Mouse (Mus musculus) intestine, postnatal 0 days (tissue): ENCODE data around the gene Gm4216. TPM values are rescaled to one million over a fixed set of nuclear protein-coding genes. Genes with fewer than 3 reads are reported as not detected.
"Not testable (repeated sequence)": the region's sequence is repeated elsewhere in the genome, so short reads cannot be mapped to it uniquely, and the experiment has no call there.

Experiments
- ATAC-seq: fragments of 200-750 bp; cut with Nextera tagmentation; 2 replicates; pipeline ENCODE4 v1.8.0; 2017; ENCODE audit warnings: mild to moderate bottlenecking, moderate TSS enrichment, moderate library complexity
- H3K27ac ChIP-seq: fragments of 300-500 bp; sonication (generic); 2 replicates; pipeline ENCODE4 v1.5.1; 2014; ENCODE audit warnings: mild to moderate bottlenecking, low read depth, low read length, moderate library complexity
- H3K27me3 ChIP-seq: fragments of 300-500 bp; sonication (generic); replicated peaks from 2 replicates; pipeline ENCODE4 v1.6.1; 2014; ENCODE audit warnings: low read length, mixed read lengths; ENCODE audit not compliant: control insufficient read depth, insufficient read depth
- H3K36me3 ChIP-seq: fragments of 300-500 bp; sonication (generic); 2 replicates; pipeline ENCODE4 v1.6.1; 2014; ENCODE audit warnings: mild to moderate bottlenecking, moderate library complexity; ENCODE audit not compliant: control insufficient read depth, insufficient read depth
- H3K4me1 ChIP-seq: fragments of 300-500 bp; sonication (generic); replicated peaks from 2 replicates; pipeline ENCODE4 v1.6.1; 2014; ENCODE audit warnings: antibody characterized with exemption, low read length, mixed read lengths; ENCODE audit not compliant: control insufficient read depth, insufficient read depth
- H3K4me2 ChIP-seq: fragments of 300-500 bp; sonication (generic); replicated peaks from 2 replicates; pipeline ENCODE4 v1.6.1; 2014; ENCODE audit warnings: low read depth, mild to moderate bottlenecking, moderate library complexity
- H3K4me3 ChIP-seq: fragments of 300-500 bp; sonication (generic); 2 replicates; pipeline ENCODE4 v1.5.1; 2014; ENCODE audit warnings: low read depth, low read length
- H3K9ac ChIP-seq: fragments of 300-500 bp; sonication (generic); 2 replicates; pipeline ENCODE4 v1.6.1; 2014; ENCODE audit warnings: mild to moderate bottlenecking, low read depth, low read length
- H3K9me3 ChIP-seq: fragments of 300-500 bp; sonication (generic); 2 replicates; pipeline ENCODE4 v1.6.1; 2016; ENCODE audit warnings: mixed run types; ENCODE audit not compliant: control insufficient read depth
- WGBS: fragments of 180-500 bp; shearing (Covaris S2); extraction: QIAGEN DNeasy Blood & Tissue Kit; methylation state at CpG from one replicate; pipeline ENCODE4 v1.1.7; 2014; 5-methylcytosine and 5-hydroxymethylcytosine counted together
- polyA plus RNA-seq: library from polyadenylated mRNA; unstranded; fragments of >200 nt; fragmentation: Nextera tagmentation; extraction: Ambion mirVana; gene quantifications from 2 replicates; pipeline ENCODE4 v1.2.1, GENCODE M21; 2015

Gm4216 gene
- not detected in 2 replicates for polyA plus RNA-seq

- H3K4me3 ChIP-seq, H3K27me3 ChIP-seq, H3K4me1 ChIP-seq, H3K4me2 ChIP-seq, ATAC-seq, H3K27ac ChIP-seq, H3K9ac ChIP-seq, H3K36me3 ChIP-seq, H3K9me3 ChIP-seq: not testable (repeated sequence)
- WGBS = no CpG with 5 or more reads among the region's 3 CpGs
These were observed at the start of gene Gm4216 for GRCm38 (mm10) chr7:23019823-23020222. Gene Gm4216 (minus strand): TSS chr7:23019923.

DNA sequence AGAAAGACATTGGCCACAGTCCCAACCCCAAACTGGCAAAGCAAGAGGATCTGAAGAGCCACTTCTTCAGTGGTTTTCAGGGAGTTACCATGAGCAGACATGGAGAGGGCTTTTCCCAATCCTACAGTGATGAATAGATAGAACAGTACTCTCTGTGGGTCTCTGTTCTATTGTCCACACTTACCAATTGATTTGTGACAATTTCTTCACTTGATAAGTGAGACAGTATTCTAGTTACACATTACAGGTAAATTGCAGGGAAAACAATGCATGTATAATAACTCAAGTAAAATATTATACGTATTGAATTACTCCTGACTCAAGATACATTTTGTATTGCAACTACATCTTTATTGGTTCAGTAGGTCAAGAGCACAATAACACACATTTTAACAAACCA is 47.6 kb upstream of the Gm4216 start, which contains the start of gene Gm8720:
Gene Gm8720, minus strand, starts transcription at position 101 of the 400 bp plus-strand sequence.
- H3K4me1 ChIP-seq, H3K27ac ChIP-seq, H3K27me3 ChIP-seq, H3K36me3 ChIP-seq, ATAC-seq, H3K4me2 ChIP-seq, H3K9me3 ChIP-seq, H3K4me3 ChIP-seq, H3K9ac ChIP-seq: not testable (repeated sequence)
- WGBS = no CpG with 5 or more reads among the region's 1 CpGs

DNA sequence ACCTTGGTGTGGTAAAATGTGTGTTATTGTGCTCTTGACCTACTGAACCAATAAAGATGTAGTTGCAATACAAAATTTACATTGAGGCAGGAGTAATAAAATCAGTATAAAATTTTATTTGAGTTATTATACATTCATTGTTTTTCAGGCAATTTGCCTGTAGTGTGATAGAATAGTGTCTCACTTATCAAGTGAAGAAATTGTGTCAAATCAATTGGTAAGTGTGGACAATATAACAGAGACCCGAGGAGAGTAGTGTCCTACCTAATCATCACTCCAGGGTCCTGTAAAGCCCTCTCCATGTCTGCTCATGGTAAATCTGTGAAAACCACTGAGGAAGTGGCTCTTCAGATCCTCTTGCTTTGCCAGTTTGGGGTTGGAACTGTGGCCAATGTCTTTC is 35.5 kb upstream of the Gm4216 start, which contains the start of gene Vmn1r163:
Gene Vmn1r163, plus strand, starts transcription at position 301 of the 400 bp plus-strand sequence.
- not testable (repeated sequence) for ATAC-seq, H3K36me3 ChIP-seq, H3K27me3 ChIP-seq, H3K4me3 ChIP-seq, H3K9me3 ChIP-seq, H3K4me2 ChIP-seq, H3K27ac ChIP-seq, H3K4me1 ChIP-seq, H3K9ac ChIP-seq
- WGBS = no CpG with 5 or more reads among the region's 1 CpGs

DNA sequence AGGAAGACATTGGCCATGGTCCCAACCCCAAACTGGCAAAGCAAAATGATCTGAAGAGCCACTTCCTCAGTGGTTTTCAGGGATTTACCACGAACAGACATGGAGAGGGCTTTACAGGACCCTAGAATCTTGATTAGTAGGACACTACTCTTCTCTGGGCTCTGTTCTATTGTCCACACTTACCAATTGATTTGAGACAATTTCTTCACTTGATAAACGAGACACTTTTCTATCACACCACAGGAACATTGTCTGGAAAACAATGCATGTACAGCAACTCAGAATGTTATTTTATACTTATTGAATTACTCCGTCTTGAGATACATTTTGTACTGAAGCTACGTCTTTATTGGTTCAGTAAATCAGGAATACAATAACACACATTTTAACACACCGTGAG is 35.1 kb downstream of the Gm4216 start, which contains the start of gene Gm4214:
Gene Gm4214, minus strand, starts transcription at position 101 of the 400 bp plus-strand sequence.
- H3K4me1 ChIP-seq, H3K4me3 ChIP-seq, H3K4me2 ChIP-seq, H3K9ac ChIP-seq, H3K9me3 ChIP-seq, ATAC-seq, H3K27ac ChIP-seq, H3K36me3 ChIP-seq, H3K27me3 ChIP-seq: not testable (repeated sequence)
- WGBS = no CpG with 5 or more reads among the region's 5 CpGs

Other genes with a start within 250 kb of the Gm4216 start
- not detected in 2 replicates for gene Vmn1r158, start 229.1 kb downstream of the Gm4216 start, polyA plus RNA-seq
- gene Vmn1r159, start 176.3 kb downstream of the Gm4216 start, polyA plus RNA-seq = not detected in 2 replicates
- gene Vmn1r160, start 148.7 kb downstream of the Gm4216 start, polyA plus RNA-seq = not detected in 2 replicates
- not detected in 2 replicates for gene Gm4214, start 35.2 kb downstream of the Gm4216 start, polyA plus RNA-seq
- not detected in 2 replicates for gene Vmn1r163, start 35.6 kb upstream of the Gm4216 start, polyA plus RNA-seq
- gene Gm8720, start 47.5 kb upstream of the Gm4216 start, polyA plus RNA-seq = not detected in 2 replicates
- not detected in 2 replicates for gene Gm10662, start 124.6 kb upstream of the Gm4216 start, polyA plus RNA-seq
- not detected in 2 replicates for gene Vmn1r165, start 197.4 kb upstream of the Gm4216 start, polyA plus RNA-seq
- gene Vmn1r166, start 231.8 kb upstream of the Gm4216 start, polyA plus RNA-seq = not detected in 2 replicates